Mouse (Mus musculus) olfactory bulb, adult 2 months (tissue): ENCODE data around the gene Pald1.

Experiments used
- CTCF ChIP-seq: fragments of 200-500 bp; IDR thresholded peaks from 2 replicates; pipeline ENCODE4 v1.5.1; 2012; ENCODE audit warnings: low read depth, mild to moderate bottlenecking, low read length, moderate library complexity; ENCODE audit not compliant: insufficient read depth
- POLR2A ChIP-seq: fragments of 200-500 bp; IDR thresholded peaks from 2 replicates; pipeline ENCODE4 v1.6.1; 2012; ENCODE audit warnings: mild to moderate bottlenecking, low read depth, low read length, moderate library complexity; ENCODE audit not compliant: insufficient read depth

GRCm38 (mm10) chr10:61304046-61304445, 79.3 kb downstream of the Pald1 start:
- no peak for TF ChIP-seq POLR2A
- TF ChIP-seq CTCF: no peak
